Mouse (Mus musculus): ENCODE results near the gene Gm6614. TPM values are rescaled to one million over a fixed set of nuclear protein-coding genes. Genes with fewer than 3 reads are reported as not detected.

The Gm6614 gene
- polyA plus RNA-seq, 1 experiment from 2014 or later: not detected

GRCm38 (mm10) chr6:141960482-141960881 lies 50.7 kb downstream of the Gm6614 start:
- Histone ChIP-seq H3K36me3 (no peaks in the 10 kb centered on the region), H3K4me3 (replicated peaks) (no peak overlapping the region), H3K9ac (no peak overlapping the region), H3K27me3 (no peaks in the 10 kb centered on the region), H3K4me1 (no peaks in the 10 kb centered on the region), H3K4me2 (no peak overlapping the region), H3K9me3 (replicated peaks) (no peaks in the 10 kb centered on the region), H3K27ac (no peak overlapping the region)
- ATAC-seq (replicated peaks; ENCODE audit: low FRiP score): no peak
- 68% methylated on average over 5 of the region's 5 CpGs for WGBS

GRCm38 (mm10) chr6:141946862-141947261 lies 64.4 kb downstream of the Gm6614 start, which contains the start of gene Slco1a1:
TSS of gene Slco1a1 (minus strand) at chr6:141946962.
- no peaks in the 10 kb centered on the region for H3K27me3 ChIP-seq
- H3K9ac ChIP-seq: no peak within 1 kb of the TSS
- H3K4me1 ChIP-seq: no peaks in the 10 kb centered on the region
- H3K36me3 ChIP-seq: no peaks in the 10 kb centered on the region
- no peak within 1 kb of the TSS for H3K4me2 ChIP-seq
- no peaks in the 10 kb centered on the region for H3K9me3 ChIP-seq (replicated peaks)
- no peak within 1 kb of the TSS for H3K27ac ChIP-seq
- ATAC-seq (replicated peaks; ENCODE audit: low FRiP score): no peak
- no peak within 1 kb of the TSS for H3K4me3 ChIP-seq (replicated peaks)

- no peaks in the 10 kb centered on the region for H3K9me3 ChIP-seq (replicated peaks)
- no peak overlapping the region for H3K27ac ChIP-seq
- no peaks in the 10 kb centered on the region for H3K36me3 ChIP-seq
- H3K4me1 ChIP-seq: no peaks in the 10 kb centered on the region
- WGBS: 84% methylated on average over 1 of the region's 1 CpGs
- ATAC-seq (replicated peaks; ENCODE audit: low FRiP score): no peak
- no peak overlapping the region for H3K9ac ChIP-seq
- no peak overlapping the region for H3K4me3 ChIP-seq (replicated peaks)
- H3K27me3 ChIP-seq: no peaks in the 10 kb centered on the region
- no peak overlapping the region for H3K4me2 ChIP-seq
Measured at GRCm38 (mm10) chr6:141940451-141940850, 70.8 kb downstream of the Gm6614 start.

Other genes with a start within 250 kb of the Gm6614 start
- not detected in 2 replicates for gene Gm5724, start 237.6 kb downstream of the Gm6614 start, polyA plus RNA-seq (2015; fragmentation: Nextera tagmentation; extraction: Ambion mirVana)
- 3.5 and 4.5 TPM in 2 replicates for gene Slco1a4, start 155.2 kb downstream of the Gm6614 start, polyA plus RNA-seq (2015; fragmentation: Nextera tagmentation; extraction: Ambion mirVana)
- not detected in 2 replicates for gene Slco1a1, start 64.5 kb downstream of the Gm6614 start, polyA plus RNA-seq (2015; fragmentation: Nextera tagmentation; extraction: Ambion mirVana)
- 2.9 and 3.4 TPM in 2 replicates for gene Slco1a6, start 197.1 kb upstream of the Gm6614 start, polyA plus RNA-seq (2015; fragmentation: Nextera tagmentation; extraction: Ambion mirVana)

Data from kidney, embryonic 15.5 days (tissue).